8 mouse cellular contexts compared by ENCODE assay signal in genomic region chr1:43934416-43934810, GRCm38 (mm10). TPM values are rescaled to one million over a fixed set of nuclear protein-coding genes. Genes with fewer than 3 reads are reported as not detected.
A peak's percentile ranks its signal among the peaks of the same experiment; 100 is the strongest.
DNase-seq lines count a peak whose midpoint lies in the region; ATAC-seq and TF ChIP-seq lines count a peak whose summit lies in the region.

No protein-coding gene starts in this region.

- peak overlapping the region; percentile 88 for H3K9ac ChIP-seq in kidney, embryonic 15.5 days
- peak overlapping the region; percentile 99 for H3K9ac ChIP-seq in hindbrain, embryonic 13.5 days
- peak overlapping the region; percentile 97 for H3K9ac ChIP-seq in midbrain, embryonic 15.5 days

- H3K4me3 ChIP-seq in kidney, embryonic 15.5 days (replicated peaks), result peak overlapping the region; percentile 75
- H3K4me3 ChIP-seq in bone marrow, adult 2 months (replicated peaks; ENCODE audit: control insufficient read depth, low read depth, low read length), result peak overlapping the region; percentile 90
- H3K4me3 ChIP-seq in hindbrain, embryonic 13.5 days, result peak overlapping the region; percentile 97
- H3K4me3 ChIP-seq in midbrain, embryonic 15.5 days, result peak overlapping the region; percentile 88

- H3K27me3 ChIP-seq in kidney, embryonic 15.5 days, result no peaks in the 10 kb centered on the region
- H3K27me3 ChIP-seq in hindbrain, embryonic 13.5 days, result no peaks in the 10 kb centered on the region
- H3K27me3 ChIP-seq in midbrain, embryonic 15.5 days (replicated peaks), result no peaks in the 10 kb centered on the region

- H3K4me1 ChIP-seq in kidney, embryonic 15.5 days, result peaks cover 18% of the 10 kb centered on the region
- no peaks in the 10 kb centered on the region for H3K4me1 ChIP-seq in bone marrow, adult 2 months (ENCODE audit: control insufficient read depth, insufficient read depth, low read length)
- H3K4me1 ChIP-seq in hindbrain, embryonic 13.5 days (replicated peaks), result peaks cover 20% of the 10 kb centered on the region
- H3K4me1 ChIP-seq in midbrain, embryonic 15.5 days, result peaks cover 19% of the 10 kb centered on the region

- DNase-seq in kidney, adult 8-10 months, result no peak
- DNase-seq in spleen, adult 18-20 months, result no peak
- no peak for DNase-seq in yolk sac, embryonic 10.5 days (ENCODE audit: low spot score)
- DNase-seq in gastrocnemius, postnatal 4 days (ENCODE audit: low spot score in 2 of 2), result no peak

- H3K36me3 ChIP-seq in kidney, embryonic 15.5 days, result 0 out of 2 replicates have a peak, but pooled peaks cover 3% of the 10 kb centered on the region
- H3K36me3 ChIP-seq in hindbrain, embryonic 13.5 days, result no peaks in the 10 kb centered on the region
- H3K36me3 ChIP-seq in midbrain, embryonic 15.5 days (replicated peaks), result no peaks in the 10 kb centered on the region

- TF ChIP-seq CTCF in bone marrow, adult 2 months (IDR thresholded peaks at IDR 0.05; ENCODE audit: control insufficient read depth, insufficient read depth, low read length), result no peak

- peak overlapping the region; percentile 67 for H3K4me2 ChIP-seq in kidney, embryonic 15.5 days
- peak overlapping the region; percentile 63 for H3K4me2 ChIP-seq in hindbrain, embryonic 13.5 days
- H3K4me2 ChIP-seq in midbrain, embryonic 15.5 days, result peak overlapping the region; percentile 63

- no peak for ATAC-seq in kidney, embryonic 15.5 days (replicated peaks; ENCODE audit: low FRiP score)
- ATAC-seq in hindbrain, embryonic 13.5 days (ENCODE audit: low FRiP score), result no peak
- ATAC-seq in midbrain, embryonic 15.5 days (replicated peaks), result no peak

- H3K27ac ChIP-seq in kidney, embryonic 15.5 days, result peak overlapping the region; percentile 98
- peak overlapping the region; percentile 98 for H3K27ac ChIP-seq in bone marrow, adult 2 months (ENCODE audit: control insufficient read depth, insufficient read depth, low read depth, low read length, poor library complexity)
- H3K27ac ChIP-seq in hindbrain, embryonic 13.5 days, result peak overlapping the region; percentile 92
- H3K27ac ChIP-seq in midbrain, embryonic 15.5 days, result peak overlapping the region; percentile 95

- TF ChIP-seq POLR2A in bone marrow, adult 2 months (IDR thresholded peaks at IDR 0.05; ENCODE audit: borderline replicate concordance, control insufficient read depth, low read depth, low read length), result no peak

- H3K9me3 ChIP-seq in kidney, embryonic 15.5 days (replicated peaks), result no peaks in the 10 kb centered on the region
- H3K9me3 ChIP-seq in hindbrain, embryonic 13.5 days, result no peaks in the 10 kb centered on the region
- no peaks in the 10 kb centered on the region for H3K9me3 ChIP-seq in midbrain, embryonic 15.5 days

- WGBS in kidney, embryonic 15.5 days, result 1% methylated on average over 17 of the region's 17 CpGs
- WGBS in bone marrow, adult 2 months, result 1% methylated on average over 17 of the region's 17 CpGs
- 2% methylated on average over 17 of the region's 17 CpGs for WGBS in hindbrain, embryonic 13.5 days
- WGBS in midbrain, embryonic 15.5 days, result 2% methylated on average over 17 of the region's 17 CpGs

RNA-seq across cellular contexts. Expression of gene Tpp2, which starts 1.0 kb away (rescaled TPM):
- polyA plus RNA-seq in kidney, embryonic 15.5 days (2015; fragmentation: Nextera tagmentation; extraction: Ambion mirVana), result 63.7 and 66.9 TPM in 2 replicates
- 12.6 and 22.4 TPM in 2 replicates for polyA plus RNA-seq in bone marrow, adult 2 months (2011; ENCODE audit: insufficient read depth, insufficient read length, low replicate concordance, missing spikeins)
- polyA plus RNA-seq in hindbrain, embryonic 13.5 days (2015; fragmentation: Nextera tagmentation; extraction: Ambion mirVana), result 66.2 and 66.4 TPM in 2 replicates
- polyA plus RNA-seq in midbrain, embryonic 15.5 days (2015; fragmentation: Nextera tagmentation; extraction: Ambion mirVana), result 58.3 and 59.6 TPM in 2 replicates
- 10 to 100 TPM; 46.8 to 52.8 TPM for total RNA-seq in gastrocnemius, postnatal 4 days (2021)
